Mouse (Mus musculus): ENCODE results near the gene Ush1g.
A peak's percentile ranks its signal among the peaks of the same experiment; 100 is the strongest.

The Ush1g gene

DNA sequence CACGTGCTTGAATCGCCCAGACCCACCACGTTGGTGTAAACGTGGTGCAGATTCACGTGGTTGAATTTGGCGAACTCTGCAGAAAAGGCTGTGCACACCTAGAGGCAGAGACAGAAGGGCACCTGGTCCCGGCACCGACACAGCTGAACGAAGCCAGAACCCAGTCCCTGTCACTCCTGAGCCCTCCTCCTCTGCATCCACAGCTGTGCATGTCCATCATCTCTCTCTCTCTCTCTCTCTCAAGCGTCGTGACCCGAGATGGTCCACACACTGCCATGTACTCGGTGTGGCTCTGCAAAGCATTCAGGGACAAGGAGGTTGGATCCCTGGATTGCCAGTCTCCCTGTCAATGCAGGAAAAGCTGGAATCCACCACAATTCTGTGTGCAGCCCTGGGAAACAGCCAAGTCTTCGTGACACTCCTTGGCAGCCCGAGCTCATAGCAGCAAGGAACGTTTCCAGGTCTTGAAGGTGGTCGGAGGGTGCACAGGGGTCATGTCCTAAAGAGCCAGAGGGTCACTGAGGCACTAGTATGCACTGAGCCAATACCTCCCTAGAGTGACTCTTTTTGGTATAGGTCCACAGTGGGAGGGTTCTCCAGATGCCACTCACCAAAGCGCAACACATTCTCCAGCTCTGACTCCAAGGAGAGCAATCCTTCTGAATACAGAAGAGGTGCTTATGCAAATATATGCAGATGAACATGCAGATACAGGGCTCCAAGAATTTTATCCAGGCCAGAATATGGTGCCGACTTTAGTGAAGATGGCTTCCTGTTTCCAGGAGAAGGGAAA is 35.4 kb downstream of the Ush1g start:
- DNase-seq, result no peak

- no peak for DNase-seq
Measured at GRCm38 (mm10) chr11:115285282-115285681, 36.6 kb downstream of the Ush1g start.

- no peak for DNase-seq
Measured at GRCm38 (mm10) chr11:115283891-115284620, 37.8 kb downstream of the Ush1g start.

DNA sequence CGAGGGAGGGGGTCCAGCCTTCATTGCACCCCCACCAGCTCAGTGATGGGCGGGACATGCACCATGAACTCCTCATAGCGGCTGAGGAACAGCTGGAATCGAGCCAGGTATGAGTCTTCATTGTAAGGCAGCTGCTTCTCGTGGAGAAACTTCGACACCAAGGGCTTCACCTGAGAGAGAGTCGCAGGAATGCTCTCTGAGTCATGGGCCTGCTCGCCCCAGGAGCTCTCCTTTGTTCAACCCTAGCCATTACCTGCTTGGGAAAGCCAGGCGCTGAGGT is 38.4 kb downstream of the Ush1g start:
- DNase-seq, result no peak

- DNase-seq, result no peak
Measured at GRCm38 (mm10) chr11:115282723-115283485, 38.9 kb downstream of the Ush1g start.

DNA sequence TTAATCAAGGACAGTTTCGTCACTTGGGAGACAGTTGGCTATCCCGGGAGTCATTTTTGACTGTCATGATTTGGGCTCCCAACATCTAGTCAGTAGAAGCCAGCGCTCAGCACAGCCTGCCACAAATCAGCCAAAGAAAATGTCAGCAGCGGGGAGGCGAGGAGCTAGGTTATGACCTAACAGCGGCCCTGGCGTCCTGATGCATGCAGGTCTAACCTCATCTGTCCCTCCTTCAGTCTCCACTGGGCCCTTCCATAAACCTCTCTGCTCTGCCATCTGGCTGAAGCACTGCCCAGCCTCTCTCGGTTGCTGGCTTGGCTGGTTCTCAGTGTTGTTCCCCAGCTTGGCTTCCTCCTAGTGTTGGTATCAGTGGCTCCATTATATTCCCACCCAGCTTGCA is 39.5 kb downstream of the Ush1g start:
- peak in 1 of 2 experiments; percentile 28 for DNase-seq

- no peak for DNase-seq
Measured at GRCm38 (mm10) chr11:115279726-115280125, 42.1 kb downstream of the Ush1g start.

DNA sequence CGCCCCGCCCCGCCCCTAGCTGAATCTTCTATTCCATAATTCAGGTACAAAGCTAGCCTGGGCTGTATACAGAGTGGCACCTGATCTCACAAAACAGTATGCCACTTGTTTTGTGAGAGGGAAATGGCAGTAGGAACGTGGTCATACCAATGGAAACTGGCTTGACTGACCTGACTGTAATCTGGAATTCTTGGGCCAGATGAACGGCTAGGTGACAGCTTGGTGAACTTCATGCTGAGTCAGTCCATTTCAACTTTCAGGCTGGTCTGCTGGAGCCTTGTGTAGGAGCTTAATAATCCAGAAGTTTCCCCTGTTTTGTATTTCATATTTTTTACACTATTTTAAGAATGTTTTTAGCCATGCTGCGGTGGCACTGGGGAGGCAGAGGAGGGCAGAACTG is 43.7 kb downstream of the Ush1g start:
- DNase-seq, result no peak

DNA sequence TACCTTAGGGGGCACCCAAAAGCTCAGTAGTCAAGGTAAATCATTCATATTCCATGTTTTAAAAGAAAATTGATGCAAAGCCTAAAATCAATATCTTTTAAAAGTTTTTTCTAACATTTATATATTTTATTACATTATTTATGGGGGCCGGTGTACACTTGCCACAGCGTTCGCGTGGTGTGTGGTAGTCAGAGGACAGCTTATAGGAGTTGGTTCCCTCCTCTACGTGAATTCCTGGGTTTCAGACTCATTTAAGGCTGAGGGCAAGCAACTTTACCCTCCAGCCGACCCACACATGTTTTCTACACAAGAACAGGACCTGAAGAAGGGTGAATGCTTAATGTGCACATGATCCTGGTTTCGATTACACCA is 44.3 kb downstream of the Ush1g start:
- no peak for DNase-seq

DNA sequence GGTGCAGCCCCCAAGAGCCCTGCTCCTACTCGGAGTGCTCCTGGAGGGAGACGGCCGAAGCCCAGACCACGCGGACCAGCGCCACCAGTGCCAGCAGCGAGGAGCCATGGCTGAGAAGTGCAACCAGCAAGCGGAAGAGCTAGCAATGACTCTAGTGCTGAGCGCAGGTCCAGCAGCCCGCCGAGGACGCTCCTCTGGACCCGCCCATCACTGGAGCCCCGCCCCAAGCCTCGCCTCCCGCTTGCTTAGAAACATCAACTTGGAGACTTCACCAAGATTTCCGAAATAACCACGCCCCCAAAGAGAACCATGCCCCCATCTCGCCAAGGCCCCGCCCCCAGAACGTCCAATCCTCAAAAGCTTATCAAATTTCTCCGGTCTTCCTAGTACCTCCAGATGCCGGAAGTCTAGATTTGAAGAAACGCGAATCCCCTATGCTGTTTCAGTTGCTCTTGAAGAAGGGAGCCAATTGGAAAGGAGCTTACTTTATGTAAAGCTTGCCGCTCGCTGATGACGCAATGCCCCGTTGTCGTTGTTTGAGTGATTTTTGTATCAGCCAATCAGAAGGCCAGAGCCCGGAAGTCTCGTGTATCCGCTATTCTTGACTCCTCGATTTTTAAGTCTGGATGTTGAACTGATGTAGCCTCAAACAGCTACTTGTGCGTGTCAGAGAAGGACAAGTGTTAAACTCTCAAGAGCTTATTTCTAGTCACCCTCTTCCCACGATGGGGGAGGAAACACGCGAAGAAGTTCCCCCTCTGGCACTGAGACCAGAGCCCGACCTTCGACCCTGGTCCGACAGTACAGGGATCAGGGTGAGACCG is 44.8 kb downstream of the Ush1g start, which contains the start of gene Fdxr:
Gene Fdxr (minus strand): TSS at position 271 of the 824 bp plus-strand sequence.
- peak; percentile 94 to 96 for DNase-seq

DNA sequence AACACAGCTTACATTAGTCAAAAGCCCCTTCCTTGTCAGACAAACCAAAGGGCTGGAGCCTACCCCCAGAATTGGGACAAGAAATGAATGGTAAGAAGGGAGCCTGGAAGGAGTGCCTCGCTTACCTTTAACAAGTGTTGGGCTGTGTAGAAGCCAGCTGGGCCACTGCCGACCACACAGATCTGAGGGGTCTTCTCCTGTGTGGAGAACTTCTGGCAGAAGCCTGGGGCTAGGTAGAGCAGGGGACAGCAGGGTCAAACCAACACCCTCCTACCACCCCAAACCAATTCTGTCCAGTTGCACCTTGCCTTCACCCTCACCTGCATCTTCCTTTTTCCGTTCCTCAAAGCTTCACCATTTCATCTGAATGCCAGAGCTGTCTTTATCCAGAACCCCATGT is 45.9 kb downstream of the Ush1g start:
- DNase-seq, result no peak

DNA sequence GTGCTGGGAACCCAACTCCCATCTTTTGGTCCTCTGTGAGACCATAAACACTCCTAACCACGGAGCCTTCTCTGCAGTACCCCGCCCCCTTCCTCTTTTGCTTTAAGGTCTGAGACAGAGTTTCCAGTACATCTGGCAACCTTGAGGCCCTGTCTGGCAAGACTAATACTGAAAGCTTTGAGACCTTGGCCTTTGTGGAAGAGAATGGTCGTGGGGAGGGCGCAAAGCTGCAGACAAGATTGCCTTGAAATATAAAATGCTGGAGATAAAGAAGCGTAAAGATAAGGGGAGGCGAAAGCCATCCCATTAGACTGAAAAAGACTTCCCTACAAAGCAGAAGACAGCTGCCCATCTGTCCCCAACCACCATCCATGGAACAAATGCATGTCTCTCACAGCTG is 46.3 kb downstream of the Ush1g start:
- DNase-seq, result no peak

DNA sequence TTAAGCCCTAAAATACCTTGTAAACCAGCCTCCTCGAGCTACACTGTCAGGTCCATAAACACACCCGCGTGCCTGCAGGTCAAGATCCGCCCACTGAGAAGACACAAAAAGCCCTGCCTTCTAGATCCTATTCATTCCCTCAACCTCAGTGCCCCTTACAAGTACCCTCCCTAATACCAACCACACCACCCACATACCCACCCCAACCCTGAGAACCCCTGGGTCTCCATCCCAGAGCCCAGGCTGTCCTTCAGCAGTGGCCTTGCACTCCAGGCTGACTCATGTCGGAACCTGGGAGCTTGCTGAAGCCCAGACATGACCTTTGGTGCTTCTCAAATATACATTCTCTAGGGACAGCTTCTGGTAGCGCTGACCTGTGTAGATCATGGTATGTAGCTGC is 47.1 kb downstream of the Ush1g start:
- no peak for DNase-seq

GRCm38 (mm10) chr11:115274178-115274577 is 47.7 kb downstream of the Ush1g start:
- no peak for DNase-seq

DNA sequence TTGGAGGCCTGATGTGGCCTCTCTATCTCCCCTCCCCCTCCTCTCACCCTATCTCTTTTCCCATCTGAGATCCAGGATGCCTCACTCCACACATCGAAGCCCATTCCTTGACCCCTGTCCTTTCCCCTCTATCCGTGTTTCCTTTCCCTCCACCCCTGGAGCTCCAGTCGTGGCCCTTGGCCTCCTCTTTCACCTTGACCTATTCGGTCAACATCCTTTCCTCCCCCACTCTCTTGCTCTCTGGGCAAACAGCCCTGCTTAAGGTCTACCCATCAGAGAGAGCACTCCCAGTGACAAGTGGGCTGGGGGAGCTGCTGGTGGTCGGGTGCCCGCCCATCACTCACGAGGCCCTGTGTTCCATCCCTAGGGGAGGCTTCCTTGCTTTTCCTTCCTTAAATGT is 48.1 kb downstream of the Ush1g start:
- DNase-seq, result no peak

- no peak for DNase-seq
Measured at GRCm38 (mm10) chr11:115272894-115273498, 48.8 kb downstream of the Ush1g start.

DNA sequence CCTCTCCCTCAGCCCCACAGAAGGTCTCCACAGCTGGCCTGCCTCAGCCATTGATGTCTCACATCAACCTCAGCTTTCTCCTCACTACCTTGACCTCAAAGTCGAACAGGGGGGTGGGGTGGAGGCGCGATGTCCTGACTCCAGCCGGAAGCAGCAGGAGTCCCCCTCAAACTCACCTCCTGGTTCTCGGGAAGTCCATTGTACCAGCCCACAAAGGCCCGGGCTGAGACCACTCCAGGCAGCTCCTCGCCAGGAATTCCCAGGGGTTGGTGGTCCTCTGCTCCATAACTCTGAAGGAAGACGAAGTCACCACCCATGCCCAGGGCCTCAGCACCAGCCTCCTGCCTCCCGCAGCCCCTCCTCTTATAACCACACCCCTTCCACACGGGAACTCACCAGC is 50.4 kb downstream of the Ush1g start:
- DNase-seq, result no peak

DNA sequence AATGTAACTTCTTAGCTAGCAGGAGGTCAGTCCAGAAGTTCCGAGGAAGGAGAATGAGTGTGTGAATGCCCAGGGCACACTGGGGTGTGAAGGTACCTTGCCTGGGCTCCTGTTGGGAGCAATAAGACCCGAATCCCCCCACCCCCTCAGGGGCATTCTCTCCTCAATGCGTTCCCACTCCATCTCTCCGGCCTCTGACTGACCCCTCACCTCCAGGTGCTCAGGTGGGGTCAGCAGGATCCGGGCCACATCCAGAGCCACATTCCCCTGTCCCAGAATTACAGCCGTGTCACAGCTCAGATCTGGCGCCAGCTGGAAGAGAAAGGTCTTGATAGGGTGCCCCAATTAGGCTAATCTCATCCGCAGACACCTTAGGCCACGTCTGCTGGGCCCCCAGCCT is 50.8 kb downstream of the Ush1g start:
- DNase-seq, result no peak

DNA sequence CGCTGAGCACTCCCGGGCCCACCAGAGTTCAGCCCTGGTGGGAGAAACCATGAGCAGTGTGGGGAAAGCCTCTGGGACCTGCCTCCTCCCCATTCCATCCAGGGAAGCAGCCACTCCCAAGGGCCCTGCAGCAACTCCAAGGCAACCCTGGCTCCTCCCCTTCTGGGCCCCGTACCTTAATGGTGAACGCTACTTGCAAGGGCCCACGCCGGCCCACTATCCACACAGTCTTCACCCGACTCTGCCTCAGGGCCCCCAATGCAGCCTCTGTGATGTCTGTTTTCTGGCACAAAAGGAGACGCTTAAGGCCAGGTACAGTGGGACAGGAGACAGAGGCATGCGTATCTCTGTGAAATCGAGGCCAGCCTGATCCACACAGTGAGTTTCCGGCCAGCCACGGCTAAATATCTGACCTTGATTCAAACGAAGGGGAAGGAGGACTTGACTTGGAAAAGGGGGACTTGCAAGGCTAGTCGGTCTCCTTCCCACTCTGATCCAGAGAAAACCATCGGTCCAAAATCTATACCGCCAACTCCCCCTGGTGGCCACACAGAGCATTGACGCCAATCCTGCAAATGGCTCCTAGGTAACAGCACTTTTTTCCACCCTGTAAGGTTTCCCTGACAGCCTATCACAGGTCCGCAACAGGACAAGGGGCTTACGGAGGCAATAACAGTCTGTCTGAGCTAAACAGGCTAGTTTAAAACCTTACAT is 51.5 kb downstream of the Ush1g start:
- peak; percentile 91 to 95 for DNase-seq

GRCm38 (mm10) chr11:115269330-115270066 is 52.3 kb downstream of the Ush1g start:
- DNase-seq, result peak; percentile 33 to 53

DNA sequence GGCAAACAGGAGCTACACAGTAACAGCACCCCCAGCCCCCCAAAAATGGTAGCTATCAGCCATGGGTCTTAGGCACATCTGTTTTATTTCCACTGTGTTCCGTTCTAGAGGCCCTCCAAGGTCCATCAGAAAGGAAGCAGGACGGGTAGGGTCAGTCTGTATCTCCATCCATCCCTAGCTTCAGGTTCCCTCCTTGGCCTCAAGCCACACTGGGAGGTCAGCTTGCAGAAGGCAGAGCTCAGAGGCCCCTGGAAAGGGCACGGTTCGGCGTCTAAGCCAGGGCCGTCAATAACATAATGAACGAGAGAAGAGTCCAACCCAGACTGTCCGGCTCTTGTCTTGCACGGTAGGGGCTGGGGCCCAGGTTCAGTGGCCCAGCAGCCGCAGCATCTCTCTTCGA is 53.9 kb downstream of the Ush1g start:
- peak in 1 of 2 experiments; percentile 54 for DNase-seq
